In the genomic region with DNA sequence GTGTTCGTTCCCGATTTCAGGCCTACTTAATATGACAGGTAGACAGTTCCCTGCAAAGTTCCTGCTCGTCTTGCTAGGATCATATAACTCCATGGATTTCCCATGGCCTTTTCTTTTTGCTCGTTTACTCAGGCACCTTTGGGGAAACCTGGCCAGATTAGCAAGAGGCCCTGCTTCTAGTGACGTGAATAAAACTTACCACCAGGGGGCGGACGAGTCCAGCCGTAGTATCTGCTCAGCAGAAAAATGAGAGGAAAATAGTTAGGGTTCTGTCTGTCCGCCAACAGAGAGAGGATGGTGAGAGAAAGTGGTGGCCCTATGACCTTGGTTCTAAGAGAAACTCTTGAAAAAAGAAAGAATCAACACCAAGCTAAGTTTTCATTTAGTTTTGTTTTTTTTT, we compare ENCODE assay signal across 8 mouse cellular contexts. TPM values are rescaled to one million over a fixed set of nuclear protein-coding genes. Genes with fewer than 3 reads are reported as not detected.
A peak's percentile ranks its signal among the peaks of the same experiment; 100 is the strongest.
DNase-seq lines count a peak whose midpoint lies in the region; ATAC-seq and TF ChIP-seq lines count a peak whose summit lies in the region.

No protein-coding gene starts in this region.

- no peaks in the 10 kb centered on the region for H3K9me3 ChIP-seq in heart, embryonic 11.5 days (replicated peaks; ENCODE audit: control insufficient read depth, low read length)
- H3K9me3 ChIP-seq in MEL (replicated peaks; ENCODE audit: insufficient read depth, low read length) = no peaks in the 10 kb centered on the region

- no peaks in the 10 kb centered on the region for H3K27me3 ChIP-seq in heart, adult 2 months (ENCODE audit: control insufficient read depth, insufficient read depth, low read length)
- H3K27me3 ChIP-seq in heart, embryonic 11.5 days (ENCODE audit: control insufficient read depth, insufficient read depth, low read length) = no peaks in the 10 kb centered on the region
- H3K27me3 ChIP-seq in MEL (ENCODE audit: control insufficient read depth in 1 of 2, insufficient read depth in 2 of 2, low read length in 2 of 2) = no peaks in the 10 kb centered on the region
- H3K27me3 ChIP-seq in cerebellum, adult 2 months (ENCODE audit: control insufficient read depth, insufficient read depth, low read length) = no peaks in the 10 kb centered on the region

- no peak overlapping the region for H3K4me2 ChIP-seq in heart, embryonic 11.5 days

- peak; percentile 87 for TF ChIP-seq CTCF in heart, adult 2 months (IDR thresholded peaks at IDR 0.05)
- TF ChIP-seq CTCF in MEL (IDR thresholded peaks at IDR 0.05 in 2 of 3, conservative IDR thresholded peaks at IDR 0.05 in 1 of 3; ENCODE audit: control insufficient read depth in 1 of 3, insufficient read depth in 1 of 3, low read depth in 2 of 3, low read length in 3 of 3, poor library complexity in 1 of 3, severe bottlenecking in 1 of 3) = peak; percentile 72 to 86 (median 81)
- TF ChIP-seq CTCF in cerebellum, adult 2 months (IDR thresholded peaks at IDR 0.05; ENCODE audit: borderline replicate concordance, insufficient read depth, low read depth, low read length) = peak; percentile 67; the same call in 1 of the 2 replicates

- no peaks in the 10 kb centered on the region for H3K36me3 ChIP-seq in heart, adult 2 months (ENCODE audit: control insufficient read depth, insufficient read depth, low read length)
- H3K36me3 ChIP-seq in heart, embryonic 11.5 days (ENCODE audit: control insufficient read depth, insufficient read depth, low read length) = no peaks in the 10 kb centered on the region
- H3K36me3 ChIP-seq in MEL (ENCODE audit: control insufficient read depth in 1 of 2, insufficient read depth in 2 of 2, low read length in 2 of 2) = no peaks in the 10 kb centered on the region

- H3K9ac ChIP-seq in heart, adult 2 months (ENCODE audit: low read depth, low read length) = no peak overlapping the region
- no peak overlapping the region for H3K9ac ChIP-seq in heart, embryonic 11.5 days (ENCODE audit: low read depth, low read length)
- H3K9ac ChIP-seq in MEL (ENCODE audit: control insufficient read depth, low read depth, low read length, poor library complexity, severe bottlenecking) = peak overlapping the region; percentile 51; the same call in 1 of the 2 replicates

- no peak for ATAC-seq in heart, embryonic 11.5 days (replicated peaks; ENCODE audit: insufficient number of reproducible peaks, low FRiP score, low TSS enrichment)

- H3K4me3 ChIP-seq in heart, adult 2 months = no peak overlapping the region
- H3K4me3 ChIP-seq in heart, embryonic 11.5 days (ENCODE audit: low read depth, low read length) = no peak overlapping the region
- peak overlapping the region; percentile 24 to 77 for H3K4me3 ChIP-seq in MEL (ENCODE audit: control insufficient read depth in 1 of 2, insufficient read depth in 1 of 2, low read depth in 2 of 2, low read length in 2 of 2)
- H3K4me3 ChIP-seq in cerebellum, adult 2 months (replicated peaks; ENCODE audit: insufficient read depth, low read depth, low read length) = no peak overlapping the region

- TF ChIP-seq POLR2A in heart, adult 2 months (IDR thresholded peaks at IDR 0.05; ENCODE audit: insufficient read depth, low read depth, low read length) = no peak
- no peak for TF ChIP-seq POLR2A in MEL (IDR thresholded peaks at IDR 0.05; ENCODE audit: control insufficient read depth in 1 of 2, insufficient read depth in 1 of 2, low read depth in 1 of 2, low read length in 2 of 2, poor library complexity in 1 of 2)
- no peak for TF ChIP-seq POLR2A in cerebellum, adult 2 months (IDR thresholded peaks at IDR 0.05; ENCODE audit: borderline replicate concordance, insufficient read depth, low read length)

- H3K4me1 ChIP-seq in heart, adult 2 months (ENCODE audit: control insufficient read depth, insufficient read depth, low read length) = no peaks in the 10 kb centered on the region
- H3K4me1 ChIP-seq in heart, embryonic 11.5 days (ENCODE audit: control insufficient read depth, insufficient read depth, low read length) = no peaks in the 10 kb centered on the region
- H3K4me1 ChIP-seq in MEL (ENCODE audit: control insufficient read depth in 1 of 2, insufficient read depth in 2 of 2, low read length in 2 of 2) = peaks cover 0 to 8% of the 10 kb centered on the region in 2 experiments; a peak in 1 of 4 replicates
- no peaks in the 10 kb centered on the region for H3K4me1 ChIP-seq in cerebellum, adult 2 months (ENCODE audit: control insufficient read depth, insufficient read depth, low read length)

- H3K27ac ChIP-seq in heart, adult 2 months = no peak overlapping the region
- H3K27ac ChIP-seq in heart, embryonic 11.5 days (ENCODE audit: low read depth, low read length) = no peak overlapping the region
- no peak overlapping the region for H3K27ac ChIP-seq in MEL (ENCODE audit: control insufficient read depth, low read depth, low read length)
- H3K27ac ChIP-seq in cerebellum, adult 2 months (ENCODE audit: insufficient read depth, low read length) = no peak overlapping the region

- no peaks in the 10 kb centered on the region for H3K79me2 ChIP-seq in heart, adult 2 months (replicated peaks; ENCODE audit: control insufficient read depth, insufficient read depth, low read length)
- no peaks in the 10 kb centered on the region for H3K79me2 ChIP-seq in MEL (ENCODE audit: control insufficient read depth, insufficient read depth, low read length, poor library complexity)

- no peak for TF ChIP-seq EP300 in heart, adult 2 months (IDR thresholded peaks at IDR 0.05; ENCODE audit: insufficient read depth, low read depth, low read length)
- TF ChIP-seq EP300 in MEL (IDR thresholded peaks at IDR 0.05; ENCODE audit: low read depth in 1 of 2, low read length in 2 of 2) = no peak

- WGBS in heart, adult 2 months = 25% methylated on average over 9 of the region's 9 CpGs
- 28% methylated on average over 9 of the region's 9 CpGs for WGBS in heart, embryonic 11.5 days (ENCODE audit: insufficient replicate concordance)
- WGBS in cerebellum, adult 2 months = 31% methylated on average over 9 of the region's 9 CpGs

- DNase-seq in heart, adult 2 months = peak; percentile 40 to 64
- DNase-seq in MEL (ENCODE audit: low read depth, low spot score) = peak; percentile 88
- DNase-seq in cerebellum, adult 2 months = peak; percentile 50 to 63
- DNase-seq in frontal cortex, postnatal 36 days (ENCODE audit: low spot score in 2 of 2) = peak; percentile 80 to 87
- peak; percentile 19 to 83 for DNase-seq in layer of hippocampus, adult 8-10 months (ENCODE audit: low spot score in 2 of 2)
- peak; percentile 36 to 80 for DNase-seq in lung, postnatal 4 days
- peak; percentile 69 to 86 for DNase-seq in spleen, postnatal 10 days (ENCODE audit: low spot score in 2 of 2)

- intact Hi-C loops in heart, adult 2 months (cut with DNase I) = loop anchor here (10.0 kb wide), 1 partner anchor 1044 kb away; the partner anchor contains the start of gene M6pr

- TF ChIP-seq RAD21 in MEL (IDR thresholded peaks at IDR 0.05; ENCODE audit: low read depth, low read length) = peak; percentile 77

TF ChIP-seq in MEL, 35 proteins besides CTCF, POLR2A, EP300 and RAD21 (continues in another document):
- TF ChIP-seq NRF1 (IDR thresholded peaks at IDR 0.05; ENCODE audit: insufficient read depth, low read depth, low read length, poor library complexity, severe bottlenecking) (no peak), HCFC1 (IDR thresholded peaks at IDR 0.05; ENCODE audit: low read depth, low read length) (0 out of 2 replicates have a peak, but pooled peaks have one; percentile 4), MAZ (IDR thresholded peaks at IDR 0.05; ENCODE audit: low read depth, low read length) (no peak), MEF2A (IDR thresholded peaks at IDR 0.05; ENCODE audit: extremely low read depth, insufficient replicate concordance, low read depth, low read length, poor library complexity, severe bottlenecking) (no peak), MYC (IDR thresholded peaks at IDR 0.05; ENCODE audit: low read depth, low read length) (no peak), MXI1 (IDR thresholded peaks at IDR 0.05; ENCODE audit: low read depth, low read length) (no peak), POLR2AphosphoS5 (IDR thresholded peaks at IDR 0.05; ENCODE audit: borderline replicate concordance, low read depth, low read length) (no peak), TCF12 (IDR thresholded peaks at IDR 0.05; ENCODE audit: low read depth, low read length) (no peak), ETS1 (IDR thresholded peaks at IDR 0.05; ENCODE audit: low read depth, low read length) (no peak), ZMIZ1 (IDR thresholded peaks at IDR 0.05; ENCODE audit: low read depth, low read length) (no peak), ZNF384 (IDR thresholded peaks at IDR 0.05; ENCODE audit: low read depth, low read length) (peak; percentile 46; the same call in 1 of the 2 replicates), TAL1 (IDR thresholded peaks at IDR 0.05; ENCODE audit: low read length) (no peak)

RNA-seq across cellular contexts. Expression of gene Usp18, which starts 14.8 kb away (rescaled TPM):
- total RNA-seq in heart, adult 2 months (2021) = 1 to 10 TPM; 1.3 to 1.5 TPM
- 3.9 and 5.7 TPM in 2 replicates for polyA plus RNA-seq in heart, adult 2 months (2012; rRNA removed)
- polyA plus RNA-seq in heart, embryonic 11.5 days (2014; fragmentation: Nextera tagmentation; extraction: Ambion mirVana) = 0.67 and 0.99 TPM in 2 replicates
- total RNA-seq in MEL (2012; rRNA removed) = 0.39 and 0.85 TPM in 2 replicates
- polyA plus RNA-seq in MEL (2012; ENCODE audit: insufficient read depth in 1 of 2, insufficient read length in 2 of 2, low read depth in 1 of 2, low replicate concordance in 2 of 2, missing spikeins in 1 of 2) = under 1 TPM in 1 of 2 experiments, not detected in 1; 0.71 TPM
- polyA plus RNA-seq in cerebellum, adult 2 months (2012; rRNA removed) = 2.4 and 2.6 TPM in 2 replicates
- total RNA-seq in layer of hippocampus, adult 8-10 months (2022) = 1 to 10 TPM in 2 of 4 experiments, under 1 TPM in 1, not detected in 1; 0.50 to 3.1 (median 2.8) TPM

RNA-seq across cellular contexts. Expression of gene Slc6a13, which starts 39.5 kb away (rescaled TPM):
- total RNA-seq in heart, adult 2 months (2021) = under 1 TPM in 1 of 2 experiments, not detected in 1; 0.10 TPM
- polyA plus RNA-seq in heart, adult 2 months (2012; rRNA removed) = 0.59 TPM in 2 replicates
- 8.4 and 10.6 TPM in 2 replicates for polyA plus RNA-seq in heart, embryonic 11.5 days (2014; fragmentation: Nextera tagmentation; extraction: Ambion mirVana)
- total RNA-seq in MEL (2012; rRNA removed) = 1.0 and 1.4 TPM in 2 replicates
- 1 to 10 TPM in 1 of 2 experiments, not detected in 1; 1.5 TPM for polyA plus RNA-seq in MEL (2012; ENCODE audit: insufficient read depth in 1 of 2, insufficient read length in 2 of 2, low read depth in 1 of 2, low replicate concordance in 2 of 2, missing spikeins in 1 of 2)
- 6.2 and 11.7 TPM in 2 replicates for polyA plus RNA-seq in cerebellum, adult 2 months (2012; rRNA removed)
- 10 to 100 TPM; 10.7 to 18.0 (median 14.9) TPM for total RNA-seq in layer of hippocampus, adult 8-10 months (2022)

RNA-seq across cellular contexts. Expression of gene Tuba8, which starts 50.1 kb away (rescaled TPM):
- total RNA-seq in heart, adult 2 months (2021) = 100 to 1,000 TPM; 192 to 198 TPM
- 71.6 and 81.9 TPM in 2 replicates for polyA plus RNA-seq in heart, adult 2 months (2012; rRNA removed)
- 0.59 and 1.0 TPM in 2 replicates for polyA plus RNA-seq in heart, embryonic 11.5 days (2014; fragmentation: Nextera tagmentation; extraction: Ambion mirVana)
- total RNA-seq in MEL (2012; rRNA removed) = 1.6 and 1.9 TPM in 2 replicates
- 1 to 10 TPM in 1 of 2 experiments, not detected in 1; 1.4 TPM for polyA plus RNA-seq in MEL (2012; ENCODE audit: insufficient read depth in 1 of 2, insufficient read length in 2 of 2, low read depth in 1 of 2, low replicate concordance in 2 of 2, missing spikeins in 1 of 2)
- 19.9 and 21.5 TPM in 2 replicates for polyA plus RNA-seq in cerebellum, adult 2 months (2012; rRNA removed)
- 1 to 10 TPM; 6.5 to 7.9 (median 7.0) TPM for total RNA-seq in layer of hippocampus, adult 8-10 months (2022)

Comparison
In these comparisons a context has a peak if more than half of its experiments do, and no peak if none do; other contexts are left out.
1. H3K4me3 ChIP-seq: peak in MEL (2 of 2); none in heart, adult 2 months (single experiment), heart, embryonic 11.5 days (single experiment) and cerebellum, adult 2 months (single experiment).
2. Peak in every context shown above with its lines, with median percentiles within 50 percentile points of each other: DNase-seq and CTCF ChIP-seq.